ENCODE assay signal across 9 mouse cellular contexts in genomic region chr4:43478906-43479832, GRCm38 (mm10). TPM values are rescaled to one million over a fixed set of nuclear protein-coding genes. Genes with fewer than 3 reads are reported as not detected.
DNase-seq lines count a peak whose midpoint lies in the region; TF ChIP-seq lines count a peak whose summit lies in the region.
"Had no signal": no experiment of that assay in that cellular context is flagged by ENCODE, and none has a peak within 500 bp of the region (broad histone marks: within the 10 kb centered on the region; RNA-seq: fewer than 3 reads in every experiment).

No protein-coding gene starts in this region.

- H3K27ac ChIP-seq in cerebellum, adult 2 months (ENCODE audit: insufficient read depth, low read length) = no peak overlapping the region
- peak overlapping the region; percentile 65 for H3K27ac ChIP-seq in macrophage

- H3K79me2 ChIP-seq in macrophage (ENCODE audit: inconsistent target) = no peaks in the 10 kb centered on the region

- WGBS in cerebellum, adult 2 months = 50% methylated on average over 24 of the region's 24 CpGs
- 52% methylated on average over 23 of the region's 24 CpGs for WGBS in macrophage (ENCODE audit: missing documents)

- H3K27me3 ChIP-seq in cerebellum, adult 2 months (ENCODE audit: control insufficient read depth, insufficient read depth, low read length) = no peaks in the 10 kb centered on the region

- peaks cover 15% of the 10 kb centered on the region for H3K4me1 ChIP-seq in cerebellum, adult 2 months (ENCODE audit: control insufficient read depth, insufficient read depth, low read length)

- intact Hi-C loops in gastrocnemius, postnatal 36 days (cut with DNase I) = loop anchor here (2.0 kb wide), 1 partner anchor 32 kb away; no protein-coding TSS in a partner anchor

- peak; percentile 41; the same call in 1 of the 2 replicates for TF ChIP-seq CTCF in cerebellum, adult 2 months (IDR thresholded peaks at IDR 0.05; ENCODE audit: borderline replicate concordance, insufficient read depth, low read depth, low read length)

- TF ChIP-seq POLR2A in cerebellum, adult 2 months (IDR thresholded peaks at IDR 0.05; ENCODE audit: borderline replicate concordance, insufficient read depth, low read length) = no peak

- peak; percentile 36 to 47 for DNase-seq in cerebellum, adult 2 months
- DNase-seq in cerebellum, adult 11-12 months = no peak
- peak; percentile 58 for DNase-seq in 3T3-L1 (ENCODE audit: low read depth, low spot score)
- peak; percentile 71 to 87 for DNase-seq in adrenal gland, postnatal 36 days
- peak; percentile 37 to 69 for DNase-seq in gastrocnemius, postnatal 36 days
- peak; percentile 68 to 85 for DNase-seq in kidney, postnatal 25 days
- peak; percentile 77 to 91 for DNase-seq in spleen, postnatal 4 days (ENCODE audit: low spot score in 2 of 2)

- H3K4me3 ChIP-seq in cerebellum, adult 2 months (replicated peaks; ENCODE audit: insufficient read depth, low read depth, low read length) = peak overlapping the region; percentile 20
- H3K4me3 ChIP-seq in macrophage (ENCODE audit: inconsistent target) = no peak overlapping the region

- no peaks in the 10 kb centered on the region for H3K36me3 ChIP-seq in macrophage (ENCODE audit: inconsistent target)

RNA-seq across cellular contexts. Expression of gene Sit1, which starts 4.4 kb away (rescaled TPM):
- polyA plus RNA-seq in cerebellum, adult 2 months (2012; rRNA removed) = not detected in 2 replicates
- not detected for total RNA-seq in adrenal gland, postnatal 36 days (2021)
- total RNA-seq in gastrocnemius, postnatal 36 days (2021) = not detected
- not detected for total RNA-seq in macrophage (2018; cell fraction: chromatin; rRNA removed)
- not detected for total RNA-seq in macrophage (2018; cell fraction: cytosol; rRNA removed)
- not detected for total RNA-seq in macrophage (2018; cell fraction: nucleus; rRNA removed)
- polyA plus RNA-seq in macrophage (2018) = not detected in 3 replicates
- total RNA-seq: left cerebral cortex, postnatal 14 days had no signal

RNA-seq across cellular contexts. Expression of gene Ccdc107, which starts 13.5 kb away (rescaled TPM):
- polyA plus RNA-seq in cerebellum, adult 2 months (2012; rRNA removed) = 133 and 137 TPM in 2 replicates
- total RNA-seq in adrenal gland, postnatal 36 days (2021) = 10 to 100 TPM; 57.3 to 59.3 TPM
- 10 to 100 TPM; 19.8 to 22.4 TPM for total RNA-seq in gastrocnemius, postnatal 36 days (2021)
- total RNA-seq in macrophage (2018; cell fraction: chromatin; rRNA removed) = 10 to 100 TPM in 21 of 26 experiments, 1 to 10 TPM in 5; 3.7 to 31.8 (median 17.7) TPM
- total RNA-seq in macrophage (2018; cell fraction: cytosol; rRNA removed) = 10 to 100 TPM; 15.7 to 30.8 (median 22.4) TPM
- total RNA-seq in macrophage (2018; cell fraction: nucleus; rRNA removed) = 10 to 100 TPM in 25 of 26 experiments, 1 to 10 TPM in 1; 7.9 to 38.1 (median 20.2) TPM
- 24.0 to 38.6 TPM (median 24.2 TPM) in 3 replicates for polyA plus RNA-seq in macrophage (2018)

RNA-seq across cellular contexts. Expression of gene Arhgef39, which starts 20.3 kb away (rescaled TPM):
- 2.8 and 3.2 TPM in 2 replicates for polyA plus RNA-seq in cerebellum, adult 2 months (2012; rRNA removed)
- total RNA-seq in adrenal gland, postnatal 36 days (2021) = 1 to 10 TPM; 2.6 to 3.5 TPM
- under 1 TPM in 1 of 2 experiments, not detected in 1; 0.32 TPM for total RNA-seq in gastrocnemius, postnatal 36 days (2021)
- 10 to 100 TPM in 8 of 26 experiments, 1 to 10 TPM in 17, under 1 TPM in 1; 0.74 to 16.2 (median 6.9) TPM for total RNA-seq in macrophage (2018; cell fraction: chromatin; rRNA removed)
- total RNA-seq in macrophage (2018; cell fraction: cytosol; rRNA removed) = 1 to 10 TPM in 22 of 26 experiments, under 1 TPM in 4; 0.24 to 3.3 (median 1.3) TPM
- total RNA-seq in macrophage (2018; cell fraction: nucleus; rRNA removed) = 10 to 100 TPM in 4 of 26 experiments, 1 to 10 TPM in 20, under 1 TPM in 1, not detected in 1; 0.58 to 20.9 (median 6.2) TPM
- polyA plus RNA-seq in macrophage (2018) = 0.69 to 2.4 TPM (median 1.2 TPM) in 3 replicates

RNA-seq across cellular contexts. Expression of gene Cd72, which starts 24.7 kb away (rescaled TPM):
- 0.74 and 0.84 TPM in 2 replicates for polyA plus RNA-seq in cerebellum, adult 2 months (2012; rRNA removed)
- total RNA-seq in adrenal gland, postnatal 36 days (2021) = 1 to 10 TPM; 2.7 to 3.4 TPM
- total RNA-seq in gastrocnemius, postnatal 36 days (2021) = not detected
- 100 to 1,000 TPM in 20 of 26 experiments, 10 to 100 TPM in 6; 23.1 to 382 (median 173) TPM for total RNA-seq in macrophage (2018; cell fraction: chromatin; rRNA removed)
- 100 to 1,000 TPM in 13 of 26 experiments, 10 to 100 TPM in 13; 47.9 to 276 (median 118) TPM for total RNA-seq in macrophage (2018; cell fraction: cytosol; rRNA removed)
- 100 to 1,000 TPM in 21 of 26 experiments, 10 to 100 TPM in 5; 42.9 to 554 (median 170) TPM for total RNA-seq in macrophage (2018; cell fraction: nucleus; rRNA removed)
- 155 to 199 TPM (median 157 TPM) in 3 replicates for polyA plus RNA-seq in macrophage (2018)

RNA-seq across cellular contexts. Expression of gene Car9, which starts 27.6 kb away (rescaled TPM):
- 15.8 and 17.7 TPM in 2 replicates for polyA plus RNA-seq in cerebellum, adult 2 months (2012; rRNA removed)
- 1 to 10 TPM in 1 of 2 experiments, under 1 TPM in 1; 0.49 to 1.2 TPM for total RNA-seq in adrenal gland, postnatal 36 days (2021)
- 1 to 10 TPM; 3.4 to 4.4 TPM for total RNA-seq in gastrocnemius, postnatal 36 days (2021)
- 10 to 100 TPM in 8 of 26 experiments, 1 to 10 TPM in 17, under 1 TPM in 1; 0.49 to 20.4 (median 6.1) TPM for total RNA-seq in macrophage (2018; cell fraction: chromatin; rRNA removed)
- total RNA-seq in macrophage (2018; cell fraction: cytosol; rRNA removed) = 1 to 10 TPM; 2.9 to 7.9 (median 4.4) TPM
- 10 to 100 TPM in 7 of 26 experiments, 1 to 10 TPM in 16, under 1 TPM in 3; 0.75 to 14.9 (median 5.7) TPM for total RNA-seq in macrophage (2018; cell fraction: nucleus; rRNA removed)
- 3.0 to 7.4 TPM (median 4.9 TPM) in 3 replicates for polyA plus RNA-seq in macrophage (2018)
